Mouse (Mus musculus) thymus, adult 18-20 months (tissue): ENCODE data around the gene Ispd.
A peak's percentile ranks its signal among the peaks of the same experiment; 100 is the strongest.
"Not testable (repeated sequence)": the region's sequence is repeated elsewhere in the genome, so short reads cannot be mapped to it uniquely, and the experiment has no call there.

ENCODE experiments used
- DNase-seq, 2 experiments: peaks; one replicate each; pipeline ENCODE4 v3.0.0; 2022; ENCODE audit warnings: mixed read lengths in 2 of 2

The Ispd gene

GRCm38 (mm10) chr12:36381441-36382340 lies at the start of gene Ispd, which contains the start of gene D630036H23Rik:
Ispd (plus strand) TSS chr12:36381450.
D630036H23Rik (minus strand) TSS chr12:36382181.
- peak; percentile 60 to 66 for DNase-seq

- no peak for DNase-seq
These were observed 48.6 kb upstream of the Ispd start for GRCm38 (mm10) chr12:36332676-36333075.

GRCm38 (mm10) chr12:36333837-36334281 lies 47.4 kb upstream of the Ispd start:
- no peak for DNase-seq

- DNase-seq, result no peak
These were observed 37.1 kb upstream of the Ispd start for GRCm38 (mm10) chr12:36344131-36344530.

- DNase-seq, result no peak
These were observed 21.2 kb upstream of the Ispd start for GRCm38 (mm10) chr12:36360064-36360463.

DNA sequence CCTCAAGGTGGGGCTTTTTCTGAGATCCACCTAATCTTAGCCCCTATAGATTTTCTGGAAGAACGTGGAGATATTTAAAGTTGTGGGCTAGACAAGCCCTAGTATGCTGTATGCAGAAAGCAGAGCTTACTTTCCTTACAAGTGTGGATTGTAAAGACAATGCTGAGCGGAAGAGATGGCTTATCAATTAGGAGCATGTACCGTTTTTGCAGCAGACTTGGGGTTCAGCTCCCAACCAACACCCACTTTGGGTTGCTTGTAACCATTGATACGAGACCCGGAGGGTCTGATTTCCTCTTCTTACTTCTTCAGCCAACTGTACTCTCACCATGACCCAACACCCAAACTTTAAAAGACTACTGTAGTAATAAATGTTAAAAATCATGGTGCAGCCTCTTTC lies 20.6 kb upstream of the Ispd start:
- DNase-seq, result no peak

- no peak for DNase-seq
These were observed 17.2 kb upstream of the Ispd start for GRCm38 (mm10) chr12:36364013-36364412.

DNA sequence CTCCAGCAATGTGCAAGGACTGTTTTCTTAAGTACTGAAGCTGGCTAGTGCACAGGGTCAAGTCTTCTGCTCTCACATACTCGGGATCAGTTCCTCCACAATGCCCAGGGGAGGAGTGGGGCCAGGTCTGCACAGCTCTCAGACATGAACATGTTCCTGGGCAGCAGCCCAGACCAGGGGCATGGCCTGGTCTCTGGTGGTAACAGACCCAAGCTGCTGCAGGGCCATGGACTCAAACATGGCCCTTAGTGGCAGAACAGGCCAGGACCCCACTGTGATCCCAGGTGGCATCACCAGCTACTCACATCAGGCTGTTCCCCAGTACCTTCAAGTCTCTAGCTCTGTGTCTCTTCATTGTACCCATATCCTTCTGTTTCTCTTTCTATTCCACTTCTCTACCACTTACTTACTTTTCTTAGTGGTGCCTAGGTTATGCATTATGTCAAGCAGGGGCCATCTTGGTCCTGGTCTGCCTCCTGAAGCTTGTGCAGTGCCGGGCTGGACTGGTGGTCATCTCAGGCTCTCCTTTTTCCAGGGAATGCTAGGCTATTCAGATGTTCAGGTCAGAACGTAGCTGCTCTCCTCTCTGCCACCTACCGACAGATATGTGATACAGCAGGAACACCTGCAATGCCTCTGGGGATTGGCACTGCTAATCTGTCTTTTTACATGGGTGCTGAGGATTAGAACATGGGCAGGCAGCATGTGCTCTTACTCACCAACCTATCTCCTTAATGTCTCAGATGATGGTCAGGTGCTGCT lies 7.8 kb upstream of the Ispd start:
- DNase-seq, result no peak

DNA sequence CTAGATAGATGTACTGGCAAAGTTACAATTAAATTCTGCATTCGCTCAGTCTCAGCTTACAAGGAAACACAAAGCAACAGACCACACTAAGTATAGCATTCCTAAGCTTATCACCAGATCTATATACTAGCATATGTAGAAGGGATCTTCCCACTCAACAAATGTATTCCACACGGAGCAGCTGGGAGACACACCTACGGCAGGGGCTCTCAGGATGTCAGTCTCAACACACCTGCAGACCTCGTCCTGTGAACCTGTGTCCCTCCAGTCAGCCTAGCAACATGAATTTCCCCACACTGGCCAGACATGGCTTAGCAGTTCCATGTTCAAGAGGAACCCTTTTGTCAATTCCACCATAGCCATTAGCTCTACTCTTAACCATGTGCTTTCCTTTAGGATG lies 4.9 kb upstream of the Ispd start:
- DNase-seq, result not testable (repeated sequence)

GRCm38 (mm10) chr12:36380254-36380653 lies 996 bp upstream of the Ispd start:
- DNase-seq, result no peak

DNA sequence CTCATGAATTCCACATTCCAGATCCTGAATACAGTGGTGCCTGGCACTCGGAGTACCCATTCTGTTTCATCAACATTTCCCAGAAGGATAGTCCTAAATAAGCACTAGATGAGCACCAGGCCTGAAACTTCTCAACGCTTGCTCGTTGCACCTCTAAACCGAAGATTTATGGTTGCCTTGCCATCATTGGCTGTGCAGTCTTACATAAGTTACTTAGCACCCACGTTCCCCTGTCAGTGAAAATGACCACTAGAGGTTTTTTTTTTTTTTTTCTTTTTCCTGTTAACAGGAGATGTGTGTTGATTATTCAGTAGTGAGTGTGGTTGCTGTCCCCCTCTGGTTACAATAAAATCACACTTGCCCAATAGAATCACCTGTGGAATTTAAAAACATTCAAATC lies 444 bp upstream of the Ispd start:
- DNase-seq, result no peak

- no peak for DNase-seq
These were observed 4.1 kb downstream of the Ispd start for GRCm38 (mm10) chr12:36385386-36385785.

GRCm38 (mm10) chr12:36386991-36387390 lies 5.7 kb downstream of the Ispd start:
- DNase-seq, result no peak

- no peak for DNase-seq
These were observed 13.9 kb downstream of the Ispd start for GRCm38 (mm10) chr12:36395115-36395514.

DNA sequence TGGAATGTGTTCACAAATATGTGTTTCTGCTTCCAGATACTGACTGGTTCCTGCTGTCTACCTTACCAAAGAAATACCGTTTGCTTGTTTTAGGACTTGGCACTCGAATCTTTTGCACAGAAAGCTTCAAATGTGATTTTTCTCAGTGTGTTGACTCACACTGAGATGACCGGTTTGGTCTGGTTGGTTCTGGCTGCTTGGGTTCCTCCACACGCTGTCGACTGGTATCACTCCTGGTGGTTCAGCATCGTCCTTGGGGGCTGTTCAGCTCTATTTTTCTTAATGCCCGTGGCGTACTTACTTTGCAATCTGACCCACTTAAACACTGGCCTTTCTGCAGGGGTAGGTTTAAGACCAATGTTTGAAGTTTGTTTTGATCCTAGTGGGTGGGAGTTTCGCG lies 42.4 kb downstream of the Ispd start:
- no peak for DNase-seq

GRCm38 (mm10) chr12:36425258-36425657 lies 44.0 kb downstream of the Ispd start:
- no peak for DNase-seq

DNA sequence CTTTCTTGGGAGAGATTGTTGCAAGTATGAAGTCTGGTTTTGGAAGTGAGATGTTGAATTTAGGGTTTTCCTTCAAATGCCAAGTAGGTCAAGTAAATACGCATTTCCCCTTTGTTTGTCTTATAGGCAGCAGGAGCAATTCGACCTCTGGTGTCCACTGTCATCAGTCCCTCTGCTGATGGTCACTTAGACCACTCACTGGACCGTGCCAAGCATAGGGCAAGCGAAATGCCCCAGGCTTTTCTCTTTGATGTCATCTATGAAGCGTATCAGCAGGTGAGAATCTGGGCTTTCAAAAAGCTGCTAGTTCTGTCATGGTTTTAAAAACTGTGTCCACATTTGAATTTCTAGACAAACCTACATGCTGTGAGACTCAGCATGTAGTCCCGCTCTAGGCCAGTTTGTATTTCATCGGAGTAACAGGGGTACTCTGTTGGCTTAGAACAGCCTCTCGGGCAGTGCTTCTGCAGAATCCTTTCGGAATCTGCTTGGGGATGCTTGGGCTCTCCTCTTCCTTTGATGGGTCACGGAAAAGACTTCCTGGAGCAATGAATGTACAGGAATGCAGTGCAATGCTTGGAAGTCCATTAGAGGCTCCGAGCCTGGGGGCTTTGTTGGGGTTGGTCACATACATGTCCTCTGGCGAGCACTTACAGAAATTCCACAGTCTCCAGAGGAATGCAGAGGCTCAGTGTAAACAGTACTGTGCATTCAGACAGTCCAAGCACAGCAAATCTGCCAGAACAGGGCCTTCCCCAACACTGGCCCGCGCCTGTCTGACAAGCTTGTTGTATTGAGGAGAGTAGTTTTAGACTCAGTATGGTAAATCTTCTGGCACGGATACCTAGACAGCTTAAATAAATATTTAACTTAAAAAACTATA lies 45.2 kb downstream of the Ispd start:
- no peak for DNase-seq

DNA sequence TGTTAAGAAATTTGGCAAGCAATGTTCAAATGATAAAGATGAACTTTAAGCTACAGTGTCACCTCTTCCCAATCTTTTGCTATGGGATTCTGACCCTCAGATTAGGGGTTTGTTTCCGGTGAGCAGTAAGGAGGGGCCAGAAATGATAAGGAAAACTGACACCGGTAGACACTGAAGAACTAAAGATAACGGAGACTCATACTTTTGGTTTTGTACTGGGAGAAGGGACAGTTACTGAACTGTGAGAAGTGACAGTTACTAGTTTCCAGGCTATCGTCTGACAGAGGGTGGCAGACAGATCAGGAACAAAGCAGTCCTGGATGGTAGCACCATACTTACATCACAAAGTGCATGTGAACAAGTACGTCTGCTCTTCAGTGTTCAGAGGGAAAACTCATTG lies 55.7 kb downstream of the Ispd start:
- DNase-seq, result no peak

GRCm38 (mm10) chr12:36439396-36439795 lies 58.1 kb downstream of the Ispd start:
- no peak for DNase-seq

- no peak for DNase-seq
These were observed 74.8 kb downstream of the Ispd start for GRCm38 (mm10) chr12:36456002-36456401.

GRCm38 (mm10) chr12:36457726-36458125 lies 76.5 kb downstream of the Ispd start:
- no peak for DNase-seq

DNA sequence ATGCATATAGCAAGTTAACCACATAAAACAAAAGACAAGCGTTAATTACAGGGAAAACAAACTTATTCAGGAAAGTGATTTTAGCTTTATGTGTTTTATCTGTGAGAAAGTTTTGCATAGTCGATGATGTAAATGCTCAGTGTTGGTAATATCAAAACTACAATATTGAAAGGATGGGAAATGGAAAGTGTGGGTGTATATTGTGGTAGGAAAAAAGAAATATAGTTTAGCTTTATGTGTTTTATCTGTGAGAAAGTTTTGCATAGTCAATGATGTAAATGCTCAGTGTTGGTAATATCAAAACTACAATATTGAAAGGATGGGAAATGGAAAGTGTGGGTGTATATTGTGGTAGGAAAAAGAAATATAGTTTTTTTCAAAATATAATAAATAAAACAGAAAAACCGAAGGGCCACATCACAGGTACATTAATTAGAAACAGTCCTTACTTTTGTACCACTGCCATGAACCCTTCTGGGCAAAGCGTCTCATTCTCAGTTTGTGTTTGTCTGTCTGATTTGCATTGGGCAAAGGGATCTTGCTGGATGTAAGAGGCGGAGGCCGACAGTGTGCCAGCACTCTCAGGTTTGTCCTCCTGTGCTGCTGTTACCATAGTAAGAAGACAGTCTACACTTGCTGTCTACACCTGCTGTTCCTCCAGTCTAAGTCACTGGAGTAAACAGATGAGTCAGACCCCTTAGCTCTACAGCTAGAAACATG lies 87.2 kb downstream of the Ispd start:
- DNase-seq, result no peak
